Mouse (Mus musculus) CH12.LX (cell line): ENCODE data around the gene Chchd4. TPM values are rescaled to one million over a fixed set of nuclear protein-coding genes. Genes with fewer than 3 reads are reported as not detected.

Experiments used
- DNase-seq: peaks from one replicate; pipeline ENCODE4 v3.0.0-alpha.2; 2013; ENCODE audit errors: extremely low read depth
- H3K27ac ChIP-seq: 2 replicates; pipeline ENCODE4 v1.5.1; 2012; ENCODE audit warnings: low read depth, mild to moderate bottlenecking, control low read depth, moderate library complexity; ENCODE audit not compliant: insufficient read depth
- H3K27me3 ChIP-seq: replicated peaks from 2 replicates; pipeline ENCODE3; 2012; ENCODE audit warnings: inconsistent platforms
- H3K36me3 ChIP-seq, 2 experiments: replicated peaks in 1 of 2; 2 replicates each; pipeline versions ENCODE3 to v1.6.1; 2012; ENCODE audit warnings: inconsistent platforms in 1 of 2, low read length in 1 of 2, mild to moderate bottlenecking in 1 of 2, mixed read lengths in 1 of 2, moderate library complexity in 1 of 2; ENCODE audit not compliant: control insufficient read depth in 1 of 2, insufficient read depth in 1 of 2
- H3K4me1 ChIP-seq, 2 experiments: 2 replicates each; pipeline ENCODE4 v1.6.1; 2012; ENCODE audit warnings: inconsistent platforms in 1 of 2, moderate library complexity in 1 of 2; ENCODE audit not compliant: insufficient read depth in 2 of 2, control insufficient read depth in 1 of 2
- H3K4me2 ChIP-seq: 2 replicates; pipeline ENCODE4 v1.6.1; 2012; ENCODE audit warnings: low read depth, mild to moderate bottlenecking, control low read depth; ENCODE audit not compliant: poor library complexity, insufficient read depth, severe bottlenecking
- H3K4me3 ChIP-seq, 3 experiments: fragments of 150-350 bp in 1 of 3; sonication (generic) in 1 of 3; replicated peaks in 1 of 3; 2 replicates each; pipeline versions ENCODE3 to v1.5.1; 2011 to 2012; ENCODE audit warnings: low read depth in 2 of 3, low read length in 2 of 3, mild to moderate bottlenecking in 2 of 3, moderate library complexity in 2 of 3, control low read depth in 1 of 3, improper control_type of control experiment in 1 of 3, inconsistent platforms in 1 of 3, mixed read lengths in 1 of 3; ENCODE audit not compliant: poor library complexity in 1 of 3
- H3K79me2 ChIP-seq: replicated peaks from 2 replicates; pipeline ENCODE4 v1.6.1; 2012; ENCODE audit warnings: mild to moderate bottlenecking, moderate library complexity; ENCODE audit not compliant: control insufficient read depth, poor library complexity, insufficient read depth, severe bottlenecking; ENCODE audit errors: extremely low read depth
- H3K9ac ChIP-seq: 2 replicates; pipeline ENCODE4 v1.6.1; 2012; ENCODE audit warnings: low read depth, mild to moderate bottlenecking, control low read depth, moderate library complexity; ENCODE audit not compliant: insufficient read depth
- H3K9me3 ChIP-seq: replicated peaks from 2 replicates; pipeline ENCODE3; 2012; ENCODE audit warnings: low read length, inconsistent platforms, mixed read lengths
- BHLHE40 ChIP-seq: IDR thresholded peaks from 2 replicates; pipeline ENCODE4 v1.6.1; 2011; ENCODE audit warnings: mild to moderate bottlenecking, low read depth, low read length, improper control_type of control experiment
- CHD1 ChIP-seq: IDR thresholded peaks from 2 replicates; pipeline ENCODE4 v1.6.1; 2012; ENCODE audit warnings: low read depth, low read length, improper control_type of control experiment, inconsistent platforms
- CHD2 ChIP-seq: IDR thresholded peaks from 2 replicates; pipeline ENCODE4 v1.6.1; 2011; ENCODE audit warnings: low read length, improper control_type of control experiment
- CTCF ChIP-seq, 2 experiments: IDR thresholded peaks in 1 of 2; conservative IDR thresholded peaks in 1 of 2; 2 replicates each; pipeline ENCODE4 v1.5.1; 2011 to 2012; ENCODE audit warnings: low read depth in 2 of 2, low read length in 2 of 2, improper control_type of control experiment in 1 of 2, inconsistent platforms in 1 of 2, mild to moderate bottlenecking in 1 of 2, moderate library complexity in 1 of 2
- EP300 ChIP-seq: IDR thresholded peaks from 2 replicates; pipeline ENCODE4 v1.6.1; 2011; ENCODE audit warnings: low read length, improper control_type of control experiment
- ETS1 ChIP-seq: conservative IDR thresholded peaks from 2 replicates; pipeline ENCODE4 v1.6.1; 2012; ENCODE audit warnings: low read depth, mild to moderate bottlenecking, inconsistent platforms, low read length, improper control_type of control experiment, moderate library complexity
- GABPA ChIP-seq: IDR thresholded peaks from 2 replicates; pipeline ENCODE4 v1.6.1; 2012; ENCODE audit warnings: low read depth, low read length, improper control_type of control experiment, inconsistent platforms; ENCODE audit not compliant: insufficient replicate concordance
- JUN ChIP-seq: IDR thresholded peaks from 2 replicates; pipeline ENCODE4 v1.6.1; 2011; ENCODE audit warnings: low read depth, mild to moderate bottlenecking, low read length, improper control_type of control experiment, moderate library complexity; ENCODE audit not compliant: insufficient read depth
- KAT2A ChIP-seq: IDR thresholded peaks from 2 replicates; pipeline ENCODE4 v1.6.1; 2012; ENCODE audit warnings: low read length, improper control_type of control experiment, inconsistent platforms; ENCODE audit not compliant: insufficient replicate concordance
- MAZ ChIP-seq: IDR thresholded peaks from 2 replicates; pipeline ENCODE4 v1.6.1; 2012; ENCODE audit warnings: low read depth, mild to moderate bottlenecking, inconsistent platforms, low read length, improper control_type of control experiment, moderate library complexity
- MEF2A ChIP-seq: IDR thresholded peaks from 2 replicates; pipeline ENCODE4 v1.6.1; 2014; ENCODE audit warnings: low read depth, mild to moderate bottlenecking, inconsistent platforms, low read length, improper control_type of control experiment, borderline replicate concordance
- MYC ChIP-seq: IDR thresholded peaks from 2 replicates; pipeline ENCODE4 v1.6.1; 2011; ENCODE audit warnings: low read depth, mild to moderate bottlenecking, improper control_type of control experiment, low read length
- NRF1 ChIP-seq: IDR thresholded peaks from 2 replicates; pipeline ENCODE4 v1.6.1; 2014; ENCODE audit warnings: low read depth, mild to moderate bottlenecking, inconsistent platforms, low read length, improper control_type of control experiment, moderate library complexity
- POLR2AphosphoS2 ChIP-seq: IDR thresholded peaks from 2 replicates; pipeline ENCODE4 v1.6.1; 2011; ENCODE audit warnings: low read depth, low read length, improper control_type of control experiment
- SIN3A ChIP-seq: IDR thresholded peaks from 2 replicates; pipeline ENCODE4 v1.6.1; 2012; ENCODE audit warnings: low read length, improper control_type of control experiment, inconsistent platforms
- SMC3 ChIP-seq: IDR thresholded peaks from 2 replicates; pipeline ENCODE4 v1.6.1; 2011; ENCODE audit warnings: low read depth, low read length, improper control_type of control experiment
- TBP ChIP-seq: conservative IDR thresholded peaks from 2 replicates; pipeline ENCODE4 v1.6.1; 2011; ENCODE audit warnings: low read depth, low read length, improper control_type of control experiment
- TCF12 ChIP-seq: IDR thresholded peaks from 2 replicates; pipeline ENCODE4 v1.6.1; 2014; ENCODE audit warnings: low read depth, mild to moderate bottlenecking, inconsistent platforms, low read length, improper control_type of control experiment
- USF2 ChIP-seq: conservative IDR thresholded peaks from 2 replicates; pipeline ENCODE4 v1.6.1; 2011; ENCODE audit warnings: low read depth, low read length, improper control_type of control experiment
- ZMIZ1 ChIP-seq: IDR thresholded peaks from 2 replicates; pipeline ENCODE4 v1.6.1; 2012; ENCODE audit warnings: low read depth, mild to moderate bottlenecking, inconsistent platforms, low read length, improper control_type of control experiment
- ZNF384 ChIP-seq: IDR thresholded peaks from 2 replicates; pipeline ENCODE4 v1.6.1; 2012; ENCODE audit warnings: low read depth, low read length, improper control_type of control experiment, inconsistent platforms
- dilution Hi-C: fragments of 300-500 bp; cut with MboI; formaldehyde crosslinking; loops from 2 replicates; pipeline ENCODE4 v1.14.3; 2020; ENCODE audit warnings: low sequenced_read_pairs; ENCODE audit not compliant: extremely low pct_unique_long_range_greater_than_20kb, extremely low pct_ligation_motif_present
- in situ Hi-C: fragments of 300-500 bp; cut with MboI; formaldehyde crosslinking; loops from 3 replicates; pipeline ENCODE4 v1.14.3; 2019; ENCODE audit warnings: low sequenced_read_pairs, low pct_ligation_motif_present, low pct_unique_long_range_greater_than_20kb, mixed read lengths
- polyA plus RNA-seq: library from polyadenylated mRNA; unstranded; fragments of >175 nt; gene quantifications from 2 replicates; pipeline ENCODE4 v1.2.1, GENCODE M21; 2012; ENCODE audit warnings: low read depth; ENCODE audit not compliant: insufficient read length
- total RNA-seq, 2 experiments: library from RNA; depleted of rRNA; stranded (reverse); fragments of 300-350 nt in 1 of 2; fragments of >200 nt in 1 of 2; gene quantifications; 2 replicates each; pipeline ENCODE4 v1.2.3; 2012 to 2014

Gene Chchd4
- total and polyA plus RNA-seq, 3 experiments: 30.1 to 49.7 (median 41.4) TPM

DNA sequence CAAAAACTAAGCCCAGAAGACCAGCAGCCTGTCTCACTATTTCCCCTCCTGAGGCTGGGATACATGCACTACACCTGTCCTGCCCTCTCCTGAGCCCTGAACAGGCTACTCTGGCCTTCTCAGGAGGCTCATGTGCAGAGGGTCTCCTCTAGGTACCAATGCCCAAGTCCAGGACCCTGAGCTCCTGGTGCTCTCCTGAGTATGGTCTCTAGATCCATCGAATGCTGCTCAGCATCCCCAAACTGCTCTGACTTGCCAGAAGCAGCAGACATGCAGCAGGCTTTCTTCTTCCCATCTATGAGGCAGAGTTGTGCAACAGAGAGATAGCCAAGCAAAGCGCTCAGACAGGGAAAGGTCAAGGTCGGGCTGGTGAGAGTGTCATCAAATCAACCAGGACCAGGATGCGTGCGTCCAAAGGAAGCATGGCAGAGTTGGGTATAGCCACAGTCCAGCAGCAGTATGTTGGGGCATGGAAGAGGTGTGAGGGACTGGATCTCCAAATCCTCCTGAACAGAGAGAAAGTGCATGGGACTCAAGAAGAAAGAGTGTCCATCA lies 56.0 kb downstream of the Chchd4 start:
- Histone ChIP-seq H3K27ac (no peak overlapping the region), H3K9me3 (no peaks in the 10 kb centered on the region), H3K36me3 (no peaks in the 10 kb centered on the region), H3K27me3 (peaks cover 92% of the 10 kb centered on the region), H3K9ac (no peak overlapping the region), H3K4me1 (no peaks in the 10 kb centered on the region), H3K4me2 (no peak overlapping the region), H3K4me3 (no peak overlapping the region), H3K79me2 (no peaks in the 10 kb centered on the region)
- DNase-seq: no peak
- dilution Hi-C loops (no loop called here), in situ Hi-C loops (loop anchor here (25.0 kb wide), 1 partner anchor 255 kb away; the partner anchor contains the start of gene Hdac11)
- TF ChIP-seq TCF12 (no peak), BHLHE40 (no peak), GABPA (no peak), NRF1 (no peak), MYC (no peak), POLR2AphosphoS2 (no peak), ZNF384 (no peak), ZMIZ1 (no peak), TBP (no peak), KAT2A (no peak), JUN (no peak), ETS1 (no peak), MEF2A (no peak), EP300 (no peak), USF2 (no peak), CTCF (conservative IDR thresholded peaks at IDR 0.05 in 1 of 2, IDR thresholded peaks at IDR 0.05 in 1 of 2; ENCODE audit: low read depth in 2 of 2, low read length in 2 of 2) (no peak), MAZ (no peak), CHD2 (no peak), SIN3A (no peak)

GRCm38 (mm10) chr6:91416146-91416545 lies 57.2 kb downstream of the Chchd4 start:
- dilution Hi-C loops: no loop called here
- peaks cover 82% of the 10 kb centered on the region for H3K27me3 ChIP-seq

More at GRCm38 (mm10) chr6:91416146-91416545, 57.2 kb downstream of the Chchd4 start:
- H3K9ac ChIP-seq: no peak overlapping the region
- TF ChIP-seq CHD1 (no peak), EP300 (no peak), CTCF (conservative IDR thresholded peaks at IDR 0.05 in 1 of 2, IDR thresholded peaks at IDR 0.05 in 1 of 2; ENCODE audit: low read depth in 2 of 2, low read length in 2 of 2) (no peak), SMC3 (no peak), TCF12 (no peak), MAZ (no peak), SIN3A (no peak)
- no peak overlapping the region for H3K27ac ChIP-seq
- no peaks in the 10 kb centered on the region for H3K36me3 ChIP-seq
- peaks cover 3% of the 10 kb centered on the region for H3K9me3 ChIP-seq
- H3K4me1 ChIP-seq: no peaks in the 10 kb centered on the region
- no peak overlapping the region for H3K4me2 ChIP-seq
- H3K4me3 ChIP-seq: no peak overlapping the region
- in situ Hi-C loops: loop anchor here (25.0 kb wide), 1 partner anchor 254 kb away; the partner anchor contains the start of gene Hdac11
- DNase-seq: no peak
- H3K79me2 ChIP-seq: no peaks in the 10 kb centered on the region
